Comparison of ENCODE assay signal across 22 mouse cellular contexts in genomic region chr16:88249825-88250224, GRCm38 (mm10). TPM values are rescaled to one million over a fixed set of nuclear protein-coding genes. Genes with fewer than 3 reads are reported as not detected.
"Had no signal": no experiment of that assay in that cellular context is flagged by ENCODE, and none has a peak within 500 bp of the region (broad histone marks: within the 10 kb centered on the region; RNA-seq: fewer than 3 reads in every experiment).

No protein-coding gene starts in this region.

- H3K9me3 ChIP-seq: kidney, embryonic 15.5 days; limb, embryonic 10.5 days; limb, embryonic 13.5 days; liver, embryonic 12.5 days; liver, embryonic 15.5 days; neural tube, embryonic 12.5 days; stomach, embryonic 15.5 days had no signal

- ATAC-seq: liver, embryonic 12.5 days had no signal

- H3K4me3 ChIP-seq: kidney, embryonic 15.5 days; limb, embryonic 10.5 days; limb, embryonic 13.5 days; liver, embryonic 12.5 days; liver, embryonic 15.5 days; neural tube, embryonic 12.5 days; stomach, embryonic 15.5 days had no signal

- H3K27me3 ChIP-seq: kidney, embryonic 15.5 days; limb, embryonic 13.5 days; liver, embryonic 12.5 days; liver, embryonic 15.5 days; neural tube, embryonic 12.5 days; stomach, embryonic 15.5 days had no signal

- H3K27ac ChIP-seq: kidney, embryonic 15.5 days; limb, embryonic 10.5 days; limb, embryonic 13.5 days; liver, embryonic 12.5 days; liver, embryonic 15.5 days; neural tube, embryonic 12.5 days; stomach, embryonic 15.5 days had no signal

- H3K4me1 ChIP-seq: kidney, embryonic 15.5 days; limb, embryonic 10.5 days; limb, embryonic 13.5 days; liver, embryonic 12.5 days; liver, embryonic 15.5 days; neural tube, embryonic 12.5 days; stomach, embryonic 15.5 days had no signal

- H3K9ac ChIP-seq: kidney, embryonic 15.5 days; limb, embryonic 13.5 days; liver, embryonic 12.5 days; liver, embryonic 15.5 days; neural tube, embryonic 12.5 days; stomach, embryonic 15.5 days had no signal

- H3K36me3 ChIP-seq: kidney, embryonic 15.5 days; limb, embryonic 10.5 days; limb, embryonic 13.5 days; liver, embryonic 12.5 days; liver, embryonic 15.5 days; neural tube, embryonic 12.5 days; stomach, embryonic 15.5 days had no signal

- DNase-seq: kidney, adult 11 months; kidney, adult 8-10 months; kidney, postnatal 10 days; kidney, postnatal 36 days; liver; lung, adult 18-20 months; lung, postnatal 14 days; lung, postnatal 4 days; retina, postnatal 1 day; right cerebral cortex, postnatal 25 days; spleen, adult 18-20 months; thymus, postnatal 25 days had no signal

- H3K4me2 ChIP-seq: kidney, embryonic 15.5 days; limb, embryonic 13.5 days; liver, embryonic 12.5 days; liver, embryonic 15.5 days; neural tube, embryonic 12.5 days; stomach, embryonic 15.5 days had no signal

RNA-seq across cellular contexts. Expression of gene Grik1, which starts 40.2 kb away (rescaled TPM):
- total RNA-seq: megakaryocyte progenitor cell, adult 5-6 weeks; megakaryocyte-erythroid progenitor cell, adult 5-6 weeks; neutrophil, adult 5-6 weeks had no signal
- polyA plus RNA-seq: liver, embryonic 15.5 days had no signal
